Mouse (Mus musculus) liver, adult 2 months (tissue): Measurements from ENCODE around the gene Far1.

Source experiments
- CTCF ChIP-seq: fragments of 200-500 bp; IDR thresholded peaks from 2 replicates; pipeline ENCODE4 v1.5.1; 2011; ENCODE audit warnings: low read depth, low read length, control low read depth
- POLR2A ChIP-seq: fragments of 200-500 bp; IDR thresholded peaks from 2 replicates; pipeline ENCODE4 v1.6.1; 2011; ENCODE audit warnings: low read length, control low read depth; ENCODE audit not compliant: insufficient read depth; ENCODE audit errors: extremely low read depth

- TF ChIP-seq CTCF (no peak), POLR2A (no peak)
These were observed 105.5 kb downstream of the Far1 start for GRCm38 (mm10) chr7:113619166-113619565.
